Mouse (Mus musculus): Measurements from ENCODE around the gene Mef2b. TPM values are rescaled to one million over a fixed set of nuclear protein-coding genes. Genes with fewer than 3 reads are reported as not detected.

Mef2b gene
- total and polyA plus RNA-seq, 2 experiments from 2014 or later, result 0.52 to 0.90 TPM

DNA sequence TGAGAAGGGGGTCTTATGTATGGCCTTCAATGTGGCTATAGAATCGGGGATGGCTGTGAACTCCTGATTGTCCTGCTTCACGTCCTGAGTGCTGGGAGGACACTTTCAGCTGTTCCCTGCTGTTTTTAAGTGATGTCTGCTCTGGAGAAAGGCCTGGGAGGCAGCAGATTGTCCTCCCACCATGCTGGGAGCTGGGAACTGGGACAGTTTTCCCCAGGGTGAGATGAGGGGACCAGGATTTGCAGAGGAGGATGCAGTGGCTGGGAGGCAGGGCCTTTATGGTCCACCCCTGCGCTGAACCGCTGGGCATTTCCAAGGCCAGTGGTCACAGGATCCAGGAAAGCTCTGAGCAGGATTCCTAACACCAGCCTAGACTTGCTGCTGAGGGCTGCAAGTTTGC is 63.6 kb downstream of the Mef2b start:
- H3K4me3 ChIP-seq (ENCODE audit: low read length), result no peak overlapping the region
- H3K9ac ChIP-seq (replicated peaks; ENCODE audit: low read length), result no peak overlapping the region
- H3K27ac ChIP-seq, result no peak overlapping the region
- H3K4me1 ChIP-seq (ENCODE audit: insufficient read depth, low read length), result no peaks in the 10 kb centered on the region; the same call in 1 of the 2 replicates
- 69% methylated on average over 4 of the region's 4 CpGs for WGBS
- peaks cover under 1% of the 10 kb centered on the region; the same call in 1 of the 2 replicates for H3K27me3 ChIP-seq (ENCODE audit: insufficient read depth, low read length)
- DNase-seq (ENCODE audit: low spot score), result no peak
- no peaks in the 10 kb centered on the region for H3K36me3 ChIP-seq (ENCODE audit: insufficient read depth, low read length)
- no peak for ATAC-seq
- no peak overlapping the region for H3K4me2 ChIP-seq (ENCODE audit: low read depth, low read length)
- H3K9me3 ChIP-seq (ENCODE audit: low read length), result no peaks in the 10 kb centered on the region
- no peak for TF ChIP-seq CTCF (IDR thresholded peaks at IDR 0.05; ENCODE audit: low read depth)

DNA sequence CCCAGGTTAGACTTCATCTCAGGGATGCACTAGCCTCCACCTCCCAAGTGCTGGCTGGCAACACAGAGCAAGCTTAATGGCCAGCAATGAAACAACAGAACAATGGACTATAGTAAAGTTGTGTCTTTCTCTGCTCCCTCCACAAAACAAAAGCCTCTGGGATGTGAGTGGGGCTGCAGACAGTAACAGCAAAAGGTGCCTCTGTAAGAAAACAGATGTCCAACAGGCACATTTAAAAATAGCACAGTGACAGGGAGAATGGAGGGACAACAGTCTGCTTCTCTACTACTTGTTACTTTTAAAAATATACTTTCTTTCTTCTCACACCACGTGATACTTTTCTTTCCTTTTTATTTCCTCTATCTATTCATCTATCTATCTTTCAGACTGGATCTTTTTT is 65.2 kb downstream of the Mef2b start:
- DNase-seq (ENCODE audit: low spot score) (no peak), ATAC-seq (no peak)
- no peak overlapping the region for H3K9ac ChIP-seq (replicated peaks; ENCODE audit: low read length)
- H3K4me2 ChIP-seq (ENCODE audit: low read depth, low read length), result no peak overlapping the region
- WGBS, result 72% methylated on average over 1 of the region's 1 CpGs
- no peaks in the 10 kb centered on the region for H3K9me3 ChIP-seq (ENCODE audit: low read length)
- no peak for TF ChIP-seq CTCF (IDR thresholded peaks at IDR 0.05; ENCODE audit: low read depth)
- H3K4me3 ChIP-seq (ENCODE audit: low read length), result no peak overlapping the region
- H3K36me3 ChIP-seq (ENCODE audit: insufficient read depth, low read length), result no peaks in the 10 kb centered on the region
- H3K27ac ChIP-seq, result no peak overlapping the region
- H3K27me3 ChIP-seq (ENCODE audit: insufficient read depth, low read length), result peaks cover 3% of the 10 kb centered on the region; the same call in 1 of the 2 replicates
- H3K4me1 ChIP-seq (ENCODE audit: insufficient read depth, low read length), result no peaks in the 10 kb centered on the region

DNA sequence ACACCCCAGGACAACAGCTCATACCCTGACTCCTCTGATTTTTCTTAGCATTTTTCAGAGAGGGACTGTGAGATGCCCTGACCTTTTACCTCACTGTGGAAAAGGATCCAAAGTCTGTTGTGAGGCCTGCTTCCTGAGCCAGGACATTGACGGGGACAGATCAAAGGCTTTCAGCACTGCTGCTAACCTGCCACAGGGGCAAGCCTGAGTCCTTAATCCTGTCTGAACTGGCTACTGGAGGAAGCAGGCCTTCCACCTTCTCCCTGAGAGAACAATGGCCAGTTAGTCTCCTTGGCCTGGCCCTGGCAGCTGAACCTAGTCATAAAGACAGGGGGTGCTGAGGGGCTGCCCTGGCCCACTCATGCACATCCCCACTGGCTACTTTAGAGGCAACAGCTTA is 68.6 kb downstream of the Mef2b start:
- DNase-seq (ENCODE audit: low spot score) (no peak), ATAC-seq (no peak)
- Histone ChIP-seq H3K4me1 (ENCODE audit: insufficient read depth, low read length) (no peaks in the 10 kb centered on the region), H3K36me3 (ENCODE audit: insufficient read depth, low read length) (no peaks in the 10 kb centered on the region), H3K4me3 (ENCODE audit: low read length) (no peak overlapping the region), H3K27me3 (ENCODE audit: insufficient read depth, low read length) (peaks cover 3% of the 10 kb centered on the region; the same call in 1 of the 2 replicates), H3K9me3 (ENCODE audit: low read length) (no peaks in the 10 kb centered on the region), H3K9ac (replicated peaks; ENCODE audit: low read length) (no peak overlapping the region), H3K4me2 (ENCODE audit: low read depth, low read length) (no peak overlapping the region), H3K27ac (no peak overlapping the region)
- no peak for TF ChIP-seq CTCF (IDR thresholded peaks at IDR 0.05; ENCODE audit: low read depth)
- WGBS, result 57% methylated on average over 1 of the region's 1 CpGs

DNA sequence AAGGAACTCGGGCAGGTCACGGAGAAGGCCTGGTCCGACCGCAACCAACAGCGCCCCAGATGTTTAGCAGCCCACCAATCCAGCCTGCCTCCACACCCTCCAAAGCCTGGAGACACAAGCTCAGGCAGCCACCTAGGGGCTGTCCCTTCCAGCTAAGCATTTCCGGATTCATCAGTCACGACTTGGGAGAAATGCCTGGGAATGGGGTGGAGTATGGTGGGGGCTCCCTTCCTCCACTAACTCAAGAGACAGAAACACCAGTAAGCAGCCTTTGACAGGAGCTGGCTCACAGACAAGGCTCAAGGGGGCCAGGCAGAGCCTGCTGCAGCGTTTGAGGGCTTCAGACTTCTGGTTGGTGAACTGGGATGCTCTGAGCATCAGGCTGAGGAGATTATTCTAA is 71.0 kb downstream of the Mef2b start:
- Histone ChIP-seq H3K4me1 (ENCODE audit: insufficient read depth, low read length) (no peaks in the 10 kb centered on the region), H3K27ac (no peak overlapping the region; the same call in 1 of the 2 replicates), H3K27me3 (ENCODE audit: insufficient read depth, low read length) (peaks cover 3% of the 10 kb centered on the region; the same call in 1 of the 2 replicates), H3K9ac (replicated peaks; ENCODE audit: low read length) (no peak overlapping the region), H3K4me2 (ENCODE audit: low read depth, low read length) (peak overlapping the region; percentile 91), H3K9me3 (ENCODE audit: low read length) (no peaks in the 10 kb centered on the region), H3K4me3 (ENCODE audit: low read length) (0 out of 2 replicates have a peak overlapping the region, but pooled peaks have one; percentile 5), H3K36me3 (ENCODE audit: insufficient read depth, low read length) (no peaks in the 10 kb centered on the region)
- ATAC-seq (no peak), DNase-seq (ENCODE audit: low spot score) (peak; percentile 12)
- WGBS, result 26% methylated on average over 8 of the region's 8 CpGs
- peak; percentile 19; the same call in 1 of the 2 replicates for TF ChIP-seq CTCF (IDR thresholded peaks at IDR 0.05; ENCODE audit: low read depth)

DNA sequence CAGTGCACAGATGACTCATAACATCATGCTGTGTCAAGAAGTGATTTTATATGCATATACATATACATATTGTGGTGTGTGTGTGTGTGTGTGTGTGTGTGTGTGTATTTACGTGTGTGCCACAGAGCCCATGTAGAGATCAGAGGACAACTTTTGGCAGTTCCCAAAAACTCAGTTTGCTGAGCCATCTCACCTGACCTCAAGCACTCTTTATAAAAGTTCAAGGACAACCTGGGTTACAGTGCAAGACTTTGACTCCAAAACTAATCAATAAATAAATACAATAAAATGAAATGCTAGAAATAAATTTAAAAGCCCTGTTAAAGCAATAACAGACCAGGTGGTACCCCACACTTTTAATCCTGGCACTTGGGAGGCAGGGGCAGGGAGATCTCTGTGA is 71.8 kb downstream of the Mef2b start:
- WGBS, result 80% methylated on average over 1 of the region's 1 CpGs
- Histone ChIP-seq H3K27me3 (ENCODE audit: insufficient read depth, low read length) (peaks cover 3% of the 10 kb centered on the region; the same call in 1 of the 2 replicates), H3K4me3 (ENCODE audit: low read length) (peak overlapping the region; percentile 69), H3K4me2 (ENCODE audit: low read depth, low read length) (peak overlapping the region; percentile 91), H3K9ac (replicated peaks; ENCODE audit: low read length) (peak overlapping the region; percentile 71), H3K36me3 (ENCODE audit: insufficient read depth, low read length) (no peaks in the 10 kb centered on the region), H3K9me3 (ENCODE audit: low read length) (no peaks in the 10 kb centered on the region), H3K27ac (no peak overlapping the region), H3K4me1 (ENCODE audit: insufficient read depth, low read length) (no peaks in the 10 kb centered on the region)
- ATAC-seq (no peak), DNase-seq (ENCODE audit: low spot score) (no peak)
- TF ChIP-seq CTCF (IDR thresholded peaks at IDR 0.05; ENCODE audit: low read depth), result no peak

GRCm38 (mm10) chr8:70211726-70212111 is 72.2 kb downstream of the Mef2b start:
- ATAC-seq (no peak; the same call in 1 of the 2 replicates), DNase-seq (ENCODE audit: low spot score) (peak; percentile 24)
- Histone ChIP-seq H3K4me3 (ENCODE audit: low read length) (peak overlapping the region; percentile 69), H3K9me3 (ENCODE audit: low read length) (no peaks in the 10 kb centered on the region), H3K27me3 (ENCODE audit: insufficient read depth, low read length) (peaks cover 3% of the 10 kb centered on the region; the same call in 1 of the 2 replicates), H3K4me2 (ENCODE audit: low read depth, low read length) (peak overlapping the region; percentile 91), H3K4me1 (ENCODE audit: insufficient read depth, low read length) (no peaks in the 10 kb centered on the region), H3K36me3 (ENCODE audit: insufficient read depth, low read length) (no peaks in the 10 kb centered on the region), H3K9ac (replicated peaks; ENCODE audit: low read length) (peak overlapping the region; percentile 71), H3K27ac (peak overlapping the region; percentile 83)
- WGBS, result 1% methylated on average over 31 of the region's 31 CpGs
- no peak for TF ChIP-seq CTCF (IDR thresholded peaks at IDR 0.05; ENCODE audit: low read depth)

Data from hindbrain, postnatal 0 days (tissue).